Mouse (Mus musculus) forebrain, embryonic 12.5 days (tissue): ENCODE measurements around the gene Tec. TPM values are rescaled to one million over a fixed set of nuclear protein-coding genes. Genes with fewer than 3 reads are reported as not detected.

Experiments
- ATAC-seq: fragments of 200-750 bp; cut with Nextera tagmentation; 2 replicates; pipeline ENCODE4 v1.8.0; 2017; ENCODE audit warnings: moderate TSS enrichment; ENCODE audit not compliant: low FRiP score
- H3K27ac ChIP-seq: fragments of 300-500 bp; sonication (generic); 2 replicates; pipeline ENCODE4 v1.5.1; 2016; ENCODE audit warnings: mild to moderate bottlenecking
- H3K27me3 ChIP-seq: fragments of 300-500 bp; sonication (generic); 2 replicates; pipeline ENCODE4 v1.6.1; 2016; ENCODE audit warnings: mild to moderate bottlenecking
- H3K36me3 ChIP-seq: fragments of 300-500 bp; sonication (generic); replicated peaks from 2 replicates; pipeline ENCODE4 v1.6.1; 2016; ENCODE audit warnings: mild to moderate bottlenecking
- H3K4me1 ChIP-seq: fragments of 300-500 bp; sonication (generic); 2 replicates; pipeline ENCODE4 v1.6.1; 2016
- H3K4me2 ChIP-seq: fragments of 300-500 bp; sonication (generic); 2 replicates; pipeline ENCODE4 v1.6.1; 2016; ENCODE audit warnings: mild to moderate bottlenecking, moderate library complexity
- H3K4me3 ChIP-seq: fragments of 300-500 bp; sonication (generic); replicated peaks from 2 replicates; pipeline ENCODE4 v1.5.1; 2016; ENCODE audit warnings: mild to moderate bottlenecking
- H3K9ac ChIP-seq: fragments of 300-500 bp; sonication (generic); 2 replicates; pipeline ENCODE4 v1.6.1; 2016; ENCODE audit warnings: mild to moderate bottlenecking
- H3K9me3 ChIP-seq: fragments of 300-500 bp; sonication (generic); 2 replicates; pipeline ENCODE4 v1.6.1; 2016
- WGBS: fragments of 180-500 bp; shearing (Covaris S2); methylation state at CpG from one replicate; pipeline ENCODE4 v1.1.7; 2016; 5-methylcytosine and 5-hydroxymethylcytosine counted together
- polyA plus RNA-seq: library from polyadenylated mRNA; unstranded; fragments of >200 nt; fragmentation: Nextera tagmentation; extraction: Ambion mirVana; gene quantifications from 2 replicates; pipeline ENCODE4 v1.2.1, GENCODE M21; 2016

Tec gene
- polyA plus RNA-seq, 1 experiment from 2014 or later = 3.4 TPM

DNA sequence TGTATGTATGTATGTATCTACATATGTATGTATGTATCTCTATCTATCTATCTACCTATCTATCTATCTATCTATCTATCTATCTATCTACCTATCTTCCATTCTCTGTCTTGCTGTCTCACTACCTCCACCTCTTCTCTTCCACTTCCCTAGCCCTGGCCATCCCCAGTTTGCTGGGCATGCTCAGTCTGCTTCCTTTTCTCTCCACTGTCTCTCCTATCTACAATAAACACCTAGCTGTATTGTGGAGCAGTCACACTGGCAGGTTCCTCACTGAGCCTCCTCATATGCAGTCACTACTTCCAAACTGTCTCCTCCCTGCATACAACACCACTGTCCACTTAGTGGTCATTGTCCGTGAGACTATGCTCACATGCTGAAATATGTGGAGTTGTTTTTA lies 135.4 kb downstream of the Tec start:
- peaks cover 5% of the 10 kb centered on the region for H3K4me1 ChIP-seq
- H3K4me2 ChIP-seq = no peak overlapping the region
- no peak overlapping the region for H3K4me3 ChIP-seq
- WGBS = 88% methylated on average over 1 of the region's 1 CpGs
- no peaks in the 10 kb centered on the region for H3K36me3 ChIP-seq
- H3K27ac ChIP-seq = no peak overlapping the region
- ATAC-seq = no peak
- no peaks in the 10 kb centered on the region for H3K9me3 ChIP-seq
- no peak overlapping the region for H3K9ac ChIP-seq
- no peaks in the 10 kb centered on the region for H3K27me3 ChIP-seq

DNA sequence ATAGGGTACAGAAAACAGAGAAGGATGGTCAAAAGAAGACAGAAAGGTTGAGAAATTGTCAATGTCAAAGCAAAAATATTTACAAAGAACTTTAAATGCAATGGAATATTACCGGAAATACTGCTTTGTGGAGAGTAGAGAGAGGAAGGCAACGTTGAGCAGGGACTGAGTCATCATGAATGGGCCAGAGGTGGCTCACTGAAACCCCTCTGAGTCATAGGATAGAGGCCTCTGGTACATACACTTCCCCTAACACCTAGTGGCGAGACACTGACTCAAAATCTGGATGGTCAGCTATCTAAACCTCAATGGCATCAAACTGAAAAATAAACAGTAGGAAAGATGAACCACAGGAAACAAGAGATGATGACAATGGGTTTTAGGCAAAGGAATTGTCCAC lies 142.9 kb downstream of the Tec start:
- no peaks in the 10 kb centered on the region for H3K36me3 ChIP-seq
- no peak overlapping the region for H3K27ac ChIP-seq
- H3K4me3 ChIP-seq = no peak overlapping the region
- H3K4me2 ChIP-seq = no peak overlapping the region
- no peak overlapping the region for H3K9ac ChIP-seq
- no peaks in the 10 kb centered on the region for H3K4me1 ChIP-seq
- H3K9me3 ChIP-seq = no peaks in the 10 kb centered on the region
- no peaks in the 10 kb centered on the region for H3K27me3 ChIP-seq
- WGBS = 85% methylated on average over 3 of the region's 3 CpGs
- no peak for ATAC-seq

DNA sequence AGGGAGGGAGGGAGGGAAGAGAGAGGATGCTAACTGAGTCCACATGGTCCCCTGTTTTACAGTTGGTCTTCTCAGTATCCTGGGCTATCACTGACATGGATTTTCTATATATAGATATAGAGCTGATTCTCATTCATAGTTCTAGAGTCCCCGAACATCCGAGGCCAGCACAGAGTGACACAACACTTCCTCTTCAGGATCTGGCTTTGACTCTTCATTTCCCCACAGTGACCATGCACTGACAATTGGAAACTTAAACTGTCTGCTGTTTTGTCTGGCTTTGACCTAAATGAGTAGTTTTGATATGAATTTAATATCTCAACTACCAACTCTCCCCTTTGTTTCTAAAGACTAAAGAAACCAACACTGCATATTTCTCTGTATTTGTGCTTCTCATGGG lies 144.9 kb downstream of the Tec start:
- Histone ChIP-seq H3K4me3 (no peak overlapping the region), H3K27ac (no peak overlapping the region), H3K9me3 (no peaks in the 10 kb centered on the region), H3K36me3 (no peaks in the 10 kb centered on the region), H3K27me3 (no peaks in the 10 kb centered on the region), H3K4me1 (no peaks in the 10 kb centered on the region), H3K9ac (no peak overlapping the region), H3K4me2 (no peak overlapping the region)
- no peak for ATAC-seq
- WGBS = 92% methylated on average over 2 of the region's 2 CpGs

DNA sequence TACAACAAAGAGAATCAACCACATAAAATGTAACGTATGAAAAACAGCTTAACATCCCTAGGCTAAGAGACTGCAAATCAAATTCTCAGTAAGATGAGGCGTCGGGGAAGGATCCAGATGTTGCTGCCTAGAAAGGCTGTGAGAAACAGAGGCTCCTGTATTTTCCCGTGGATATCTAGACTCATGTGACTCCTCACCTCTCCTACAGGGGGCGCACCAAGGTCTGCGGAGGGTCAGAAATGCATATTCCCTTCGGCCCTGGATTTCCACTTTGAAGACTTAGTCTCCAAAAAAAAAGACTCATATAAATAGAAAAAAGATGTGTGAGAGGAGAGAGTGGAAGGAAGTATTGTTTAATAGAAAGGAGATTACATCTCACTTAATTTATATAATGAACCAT lies 147.7 kb downstream of the Tec start:
- H3K27ac ChIP-seq = no peak overlapping the region
- no peak overlapping the region for H3K9ac ChIP-seq
- H3K27me3 ChIP-seq = no peaks in the 10 kb centered on the region
- no peak overlapping the region for H3K4me3 ChIP-seq
- H3K4me2 ChIP-seq = no peak overlapping the region
- 64% methylated on average over 7 of the region's 7 CpGs for WGBS
- H3K36me3 ChIP-seq = no peaks in the 10 kb centered on the region
- ATAC-seq = no peak
- no peaks in the 10 kb centered on the region for H3K4me1 ChIP-seq
- H3K9me3 ChIP-seq = no peaks in the 10 kb centered on the region

DNA sequence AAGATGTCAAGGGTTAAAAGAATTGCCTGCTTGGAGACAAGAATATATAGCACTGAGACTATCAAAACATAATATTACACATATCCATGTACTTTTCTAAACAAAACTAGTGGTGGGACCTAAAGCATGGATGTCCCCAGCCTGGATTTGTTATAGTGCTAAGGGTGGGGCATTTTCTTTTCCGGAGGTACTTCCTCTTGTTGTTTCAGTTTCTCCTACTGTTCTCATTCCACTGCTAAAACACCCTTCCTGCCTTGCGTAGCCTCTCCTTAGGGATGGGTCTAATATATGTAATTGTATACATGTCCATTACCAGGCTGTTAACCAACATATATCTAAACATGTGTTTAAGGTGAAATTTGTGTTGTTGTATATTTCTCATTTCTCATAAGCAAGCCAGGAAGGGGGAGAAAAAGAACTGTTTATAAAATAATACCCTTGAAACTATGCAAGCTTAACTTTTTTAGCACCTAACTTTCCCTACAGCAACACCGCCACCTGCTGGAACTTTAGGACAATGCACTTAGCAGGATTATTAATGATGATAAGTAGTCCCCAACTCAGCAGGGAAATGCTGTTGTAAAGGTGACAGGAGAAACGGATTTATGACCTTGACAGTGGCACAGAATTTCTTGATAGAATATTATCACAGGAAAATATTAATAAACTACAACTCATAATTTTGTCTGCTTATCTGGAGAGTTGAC lies 157.6 kb downstream of the Tec start:
- no peak overlapping the region for H3K9ac ChIP-seq
- 34% methylated on average over 4 of the region's 4 CpGs for WGBS
- no peak for ATAC-seq
- no peaks in the 10 kb centered on the region for H3K4me1 ChIP-seq
- no peaks in the 10 kb centered on the region for H3K36me3 ChIP-seq
- H3K4me3 ChIP-seq = no peak overlapping the region
- H3K9me3 ChIP-seq = no peaks in the 10 kb centered on the region
- H3K4me2 ChIP-seq = no peak overlapping the region
- H3K27me3 ChIP-seq = no peaks in the 10 kb centered on the region
- H3K27ac ChIP-seq = no peak overlapping the region

DNA sequence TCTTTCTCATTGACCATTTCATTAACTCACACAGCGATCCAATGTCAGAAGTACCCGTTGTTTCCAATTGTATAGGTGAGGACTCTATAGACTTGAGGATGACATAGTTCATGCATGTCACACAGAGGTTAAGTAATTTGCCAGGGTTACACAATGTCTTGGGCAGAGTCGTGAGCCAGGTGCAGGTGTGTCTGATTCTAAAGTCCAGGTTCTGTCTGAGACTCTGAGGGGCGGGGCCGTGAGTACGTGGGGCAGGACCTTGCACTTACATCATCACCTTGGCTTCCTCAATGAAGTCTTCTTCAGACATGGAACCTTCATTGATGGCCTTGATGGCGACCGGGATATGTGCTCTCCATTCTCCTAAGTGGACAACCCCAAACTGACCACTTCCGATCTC lies 158.3 kb downstream of the Tec start:
- 90% methylated on average over 9 of the region's 9 CpGs for WGBS
- Histone ChIP-seq H3K36me3 (no peaks in the 10 kb centered on the region), H3K4me2 (no peak overlapping the region), H3K9me3 (no peaks in the 10 kb centered on the region), H3K9ac (no peak overlapping the region), H3K4me3 (no peak overlapping the region), H3K27ac (no peak overlapping the region), H3K27me3 (no peaks in the 10 kb centered on the region), H3K4me1 (no peaks in the 10 kb centered on the region)
- no peak for ATAC-seq

DNA sequence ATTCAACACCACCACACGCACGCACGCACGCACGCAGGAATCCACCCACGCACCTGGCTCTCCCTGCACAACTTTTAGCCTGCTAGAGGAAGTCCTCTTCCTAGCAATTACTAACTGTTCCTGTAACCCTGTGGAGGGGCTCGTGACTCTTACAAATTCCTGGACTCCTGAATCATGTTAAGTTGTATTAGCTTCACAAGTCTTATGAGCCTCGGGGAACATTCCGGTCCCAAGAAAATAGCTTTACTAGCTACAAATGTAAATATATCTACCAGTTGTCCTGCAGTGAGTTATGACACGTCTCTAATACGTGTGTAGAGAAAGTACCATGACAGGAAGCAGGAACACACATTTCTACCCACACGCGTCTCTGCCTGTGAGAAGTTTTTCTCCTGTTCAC lies 158.8 kb downstream of the Tec start:
- 90% methylated on average over 13 of the region's 13 CpGs for WGBS
- H3K4me3 ChIP-seq = no peak overlapping the region
- no peaks in the 10 kb centered on the region for H3K4me1 ChIP-seq
- H3K4me2 ChIP-seq = no peak overlapping the region
- H3K27me3 ChIP-seq = no peaks in the 10 kb centered on the region
- no peak overlapping the region for H3K27ac ChIP-seq
- H3K9ac ChIP-seq = no peak overlapping the region
- ATAC-seq = no peak
- no peaks in the 10 kb centered on the region for H3K36me3 ChIP-seq
- H3K9me3 ChIP-seq = no peaks in the 10 kb centered on the region

DNA sequence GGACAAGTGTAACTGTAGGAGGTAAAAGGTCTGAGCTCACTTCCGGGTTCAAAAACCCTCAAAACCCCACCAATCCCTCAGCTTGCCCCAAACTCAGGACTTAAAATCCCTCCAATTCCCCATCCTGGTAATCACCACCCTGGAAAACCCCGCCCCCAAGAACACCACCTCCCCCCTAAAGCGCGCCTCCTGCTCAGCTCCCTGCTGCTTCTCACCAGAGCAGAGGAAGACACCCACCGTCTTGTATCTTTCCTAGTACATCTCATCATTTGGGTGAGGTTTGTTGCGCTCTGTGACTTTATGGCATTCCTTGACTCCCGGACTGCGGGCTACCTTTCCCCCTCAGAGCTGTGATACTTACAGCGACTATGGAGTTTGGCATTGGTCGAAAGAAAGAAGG lies 161.6 kb downstream of the Tec start:
- WGBS = 65% methylated on average over 10 of the region's 10 CpGs
- no peak overlapping the region for H3K4me2 ChIP-seq

DNA sequence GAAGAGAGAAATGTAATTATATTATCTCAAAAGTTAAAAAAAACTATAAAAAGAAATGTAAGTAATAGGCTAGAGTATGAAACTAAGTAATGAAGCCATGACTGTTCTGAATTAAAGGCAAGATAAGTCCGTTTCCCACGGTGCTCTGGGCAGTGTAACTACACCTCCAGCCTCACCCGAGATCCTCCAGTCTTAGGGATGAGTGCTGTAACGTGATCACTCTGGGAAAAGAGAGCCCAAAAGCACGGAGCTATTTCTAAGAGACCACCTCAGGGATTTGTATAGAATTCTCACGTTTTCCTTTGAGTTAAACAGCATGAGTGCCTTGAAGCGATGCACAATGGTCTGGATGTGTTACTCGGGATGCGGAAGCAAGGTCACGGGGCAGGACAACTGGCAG lies 162.2 kb downstream of the Tec start:
- Histone ChIP-seq H3K27ac (no peak overlapping the region), H3K4me3 (no peak overlapping the region), H3K27me3 (no peaks in the 10 kb centered on the region), H3K9me3 (no peaks in the 10 kb centered on the region), H3K9ac (no peak overlapping the region), H3K4me2 (no peak overlapping the region), H3K36me3 (no peaks in the 10 kb centered on the region), H3K4me1 (no peaks in the 10 kb centered on the region)
- ATAC-seq = no peak
- 55% methylated on average over 10 of the region's 10 CpGs for WGBS

More for the DNA sequence above, 161.6 kb downstream of the Tec start:
- no peaks in the 10 kb centered on the region for H3K9me3 ChIP-seq
- ATAC-seq = no peak
- no peaks in the 10 kb centered on the region for H3K36me3 ChIP-seq
- no peaks in the 10 kb centered on the region for H3K27me3 ChIP-seq
- H3K4me3 ChIP-seq = no peak overlapping the region
- H3K27ac ChIP-seq = no peak overlapping the region
- H3K4me1 ChIP-seq = no peaks in the 10 kb centered on the region
- no peak overlapping the region for H3K9ac ChIP-seq

Other genes with a start within 250 kb of the Tec start
- not detected in 2 replicates for gene Cnga1, start 224.2 kb downstream of the Tec start, polyA plus RNA-seq
- gene Nipal1, start 220.7 kb downstream of the Tec start, polyA plus RNA-seq = 0.49 and 0.56 TPM in 2 replicates
- gene Txk, start 115.7 kb downstream of the Tec start, polyA plus RNA-seq = not detected in 2 replicates
- gene Slain2, start 45.8 kb upstream of the Tec start, polyA plus RNA-seq = 22.4 and 25.6 TPM in 2 replicates
- gene Gm10135, start 106.2 kb upstream of the Tec start, polyA plus RNA-seq = not detected in 2 replicates
- gene Slc10a4, start 138.4 kb upstream of the Tec start, polyA plus RNA-seq = 12.7 and 25.0 TPM in 2 replicates